Mouse (Mus musculus) G1E (cell line): ENCODE results near the gene Pop4. TPM values are rescaled to one million over a fixed set of nuclear protein-coding genes. Genes with fewer than 3 reads are reported as not detected.
A peak's percentile ranks its signal among the peaks of the same experiment; 100 is the strongest.

Experiments
- ATAC-seq: 2 replicates; pipeline ENCODE4 v1.8.0; 2016; ENCODE audit warnings: mild to moderate bottlenecking; ENCODE audit not compliant: insufficient number of reproducible peaks, poor library complexity, low FRiP score, severe bottlenecking; ENCODE audit errors: extremely low read depth
- DNase-seq: peaks from one replicate; pipeline ENCODE4 v3.0.0; 2012; ENCODE audit warnings: low spot score
- H3K27me3 ChIP-seq: 2 replicates; pipeline ENCODE4 v1.6.1; 2012; ENCODE audit warnings: mild to moderate bottlenecking, low read length, inconsistent platforms; ENCODE audit not compliant: insufficient read depth
- H3K36me3 ChIP-seq: replicated peaks from 2 replicates; pipeline ENCODE3; 2012; ENCODE audit warnings: mild to moderate bottlenecking, inconsistent platforms
- H3K4me1 ChIP-seq: 2 replicates; pipeline ENCODE4 v1.6.1; 2012; ENCODE audit warnings: low read depth, low read length, inconsistent platforms, mixed read lengths; ENCODE audit not compliant: insufficient read depth
- H3K4me3 ChIP-seq: 2 replicates; pipeline ENCODE4 v1.5.1; 2012; ENCODE audit warnings: low read depth, mild to moderate bottlenecking, inconsistent platforms, low read length, moderate library complexity, mixed read lengths
- H3K9me3 ChIP-seq: replicated peaks from 2 replicates; pipeline ENCODE4 v1.6.1; 2012; ENCODE audit warnings: inconsistent platforms
- CTCF ChIP-seq: IDR thresholded peaks from 2 replicates; pipeline ENCODE4 v1.5.1; 2012; ENCODE audit warnings: low read depth, low read length, inconsistent platforms, mixed read lengths
- GATA1 ChIP-seq: IDR thresholded peaks from 2 replicates; pipeline ENCODE4 v1.6.1; 2012; ENCODE audit warnings: borderline replicate concordance, low read length, inconsistent platforms, mixed read lengths
- GATA2 ChIP-seq: IDR thresholded peaks from 2 replicates; pipeline ENCODE4 v1.6.1; 2012; ENCODE audit warnings: low read depth, low read length, inconsistent platforms, borderline replicate concordance
- POLR2AphosphoS5 ChIP-seq: IDR thresholded peaks from 2 replicates; pipeline ENCODE4 v1.6.1; 2012; ENCODE audit warnings: low read depth, low read length, inconsistent platforms; ENCODE audit not compliant: insufficient replicate concordance
- TAL1 ChIP-seq: conservative IDR thresholded peaks from 2 replicates; pipeline ENCODE4 v1.6.1; 2012; ENCODE audit warnings: low read depth, low read length, inconsistent platforms, mixed read lengths
- polyA plus RNA-seq: library from polyadenylated mRNA; stranded (reverse); fragments of >175 nt; gene quantifications from 2 replicates; pipeline ENCODE4 v1.2.3, GENCODE M21; 2012
- total RNA-seq, 2 experiments: library from RNA; stranded (forward) in 1 of 2; stranded (reverse) in 1 of 2; fragments of 200-1000 nt in 1 of 2; fragments of >200 nt in 1 of 2; fragmentation: Nextera tagmentation in 1 of 2; gene quantifications; 2 replicates each; pipeline ENCODE4 v1.2.3; 2014 to 2017

Gene Pop4
- total and polyA plus RNA-seq, 3 experiments, result 11.8 to 54.4 (median 31.8) TPM

GRCm38 (mm10) chr7:38237140-38237539, 34.1 kb downstream of the Pop4 start:
- TF ChIP-seq GATA2, result no peak
- TF ChIP-seq TAL1, result no peak
- TF ChIP-seq GATA1, result no peak
- no peak for TF ChIP-seq CTCF
- H3K4me3 ChIP-seq, result no peak overlapping the region
- no peaks in the 10 kb centered on the region for H3K9me3 ChIP-seq
- DNase-seq (no peak), ATAC-seq (no peak)
- H3K36me3 ChIP-seq, result no peaks in the 10 kb centered on the region
- H3K4me1 ChIP-seq, result no peaks in the 10 kb centered on the region
- H3K27me3 ChIP-seq, result no peaks in the 10 kb centered on the region

- TF ChIP-seq CTCF (no peak), TAL1 (no peak)
- ATAC-seq (no peak), DNase-seq (no peak)
- Histone ChIP-seq H3K27me3 (no peaks in the 10 kb centered on the region), H3K36me3 (no peaks in the 10 kb centered on the region), H3K4me3 (no peak overlapping the region), H3K9me3 (no peaks in the 10 kb centered on the region), H3K4me1 (no peaks in the 10 kb centered on the region)
Measured at GRCm38 (mm10) chr7:38236400-38237105, 34.7 kb downstream of the Pop4 start.

- no peak for TF ChIP-seq GATA2
- no peak for TF ChIP-seq CTCF
- TF ChIP-seq GATA1, result no peak
- no peak for TF ChIP-seq TAL1
- TF ChIP-seq POLR2AphosphoS5, result no peak
- peaks cover 6% of the 10 kb centered on the region; the same call in 1 of the 2 replicates for H3K27me3 ChIP-seq
- no peak for ATAC-seq
- DNase-seq, result no peak
- no peaks in the 10 kb centered on the region for H3K36me3 ChIP-seq
- H3K9me3 ChIP-seq, result no peaks in the 10 kb centered on the region
- peaks cover 15% of the 10 kb centered on the region for H3K4me1 ChIP-seq
- no peak overlapping the region for H3K4me3 ChIP-seq
Measured at GRCm38 (mm10) chr7:38230285-38230684, 40.9 kb downstream of the Pop4 start.

DNA sequence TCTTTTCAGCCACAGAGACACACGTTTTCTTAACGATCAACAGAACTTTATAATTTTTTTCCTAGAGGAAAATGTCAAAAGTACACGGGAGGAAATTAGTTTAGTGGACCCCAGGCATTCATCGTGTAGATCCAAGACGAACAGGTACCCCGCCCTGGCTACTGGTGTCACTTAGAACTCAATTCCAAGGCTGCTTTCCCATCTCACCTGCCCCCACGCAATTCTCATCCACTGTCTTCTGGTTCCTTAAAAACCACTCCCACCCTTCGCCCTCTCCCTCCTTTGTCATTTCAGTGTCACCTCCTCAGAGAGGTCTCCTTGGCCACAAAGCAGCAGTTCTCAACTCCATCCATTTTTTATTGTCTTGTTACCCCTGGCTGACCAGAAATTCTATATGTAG, 42.9 kb downstream of the Pop4 start:
- ATAC-seq, result no peak
- H3K36me3 ChIP-seq, result no peaks in the 10 kb centered on the region
- peaks cover 21% of the 10 kb centered on the region for H3K4me1 ChIP-seq
- H3K9me3 ChIP-seq, result no peaks in the 10 kb centered on the region
- H3K27me3 ChIP-seq, result peaks cover 6% of the 10 kb centered on the region; the same call in 1 of the 2 replicates
- TF ChIP-seq TAL1, result no peak
- TF ChIP-seq GATA1, result no peak
- no peak for TF ChIP-seq POLR2AphosphoS5
- TF ChIP-seq CTCF, result no peak
- TF ChIP-seq GATA2, result no peak
- H3K4me3 ChIP-seq, result peak overlapping the region; percentile 73; the same call in 1 of the 2 replicates
- DNase-seq, result no peak

GRCm38 (mm10) chr7:38227900-38228298, 43.3 kb downstream of the Pop4 start, which contains the start of gene Plekhf1:
Gene Plekhf1 (minus strand): TSS chr7:38228016.
- peak; percentile 77 for DNase-seq
- Histone ChIP-seq H3K4me3 (peak within 1 kb of the TSS; percentile 73), H3K27me3 (peaks cover 6% of the 10 kb centered on the region; the same call in 1 of the 2 replicates), H3K36me3 (no peaks in the 10 kb centered on the region), H3K4me1 (peaks cover 21% of the 10 kb centered on the region), H3K9me3 (no peaks in the 10 kb centered on the region)
- peak; percentile 97 for ATAC-seq
- no peak for TF ChIP-seq TAL1
- no peak for TF ChIP-seq POLR2AphosphoS5
- TF ChIP-seq GATA2, result no peak
- TF ChIP-seq GATA1, result no peak
- TF ChIP-seq CTCF, result no peak

DNA sequence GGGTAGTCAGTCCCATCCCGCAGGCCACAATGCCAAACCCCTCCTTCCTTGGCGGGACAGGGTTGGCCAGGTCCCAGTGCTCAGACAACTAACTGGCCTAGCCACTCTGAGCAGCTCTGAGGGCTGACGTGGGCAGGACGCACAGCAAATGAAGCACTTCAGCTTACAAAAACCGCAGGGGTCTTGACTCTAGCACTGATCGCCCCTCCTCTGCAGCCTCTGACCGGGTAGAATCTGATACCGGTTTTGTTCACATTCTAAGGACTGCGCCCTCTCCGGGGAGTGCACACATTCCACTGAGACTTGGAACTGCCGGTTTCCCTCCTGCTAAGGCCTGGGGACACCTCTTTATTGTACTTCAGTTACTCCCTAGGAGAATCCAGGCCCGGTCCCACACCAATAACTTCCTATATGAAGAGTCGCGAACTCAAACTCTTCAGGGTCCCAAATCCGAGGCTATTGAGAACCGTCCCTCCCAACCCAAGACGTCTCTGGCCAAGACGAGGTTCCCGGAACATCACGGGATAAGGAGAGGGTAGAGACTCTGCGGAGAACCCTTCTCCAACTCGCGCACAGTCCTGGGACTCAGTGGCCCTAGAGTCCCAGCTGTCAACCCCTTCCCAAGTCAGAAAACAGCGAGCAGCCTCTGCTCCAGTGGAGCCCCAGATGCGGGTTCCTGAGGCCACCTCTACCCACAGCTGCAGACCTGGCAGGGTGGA, 43.9 kb downstream of the Pop4 start:
- Histone ChIP-seq H3K4me1 (peaks cover 21% of the 10 kb centered on the region), H3K36me3 (no peaks in the 10 kb centered on the region), H3K4me3 (peak overlapping the region; percentile 73), H3K27me3 (peaks cover 6% of the 10 kb centered on the region; the same call in 1 of the 2 replicates), H3K9me3 (no peaks in the 10 kb centered on the region)
- no peak for DNase-seq
- TF ChIP-seq GATA2, result no peak
- TF ChIP-seq GATA1, result no peak
- TF ChIP-seq CTCF, result no peak
- no peak for TF ChIP-seq TAL1
- no peak for TF ChIP-seq POLR2AphosphoS5
- no peak for ATAC-seq
